8 mouse cellular contexts compared by ENCODE assay signal in the genomic region with DNA sequence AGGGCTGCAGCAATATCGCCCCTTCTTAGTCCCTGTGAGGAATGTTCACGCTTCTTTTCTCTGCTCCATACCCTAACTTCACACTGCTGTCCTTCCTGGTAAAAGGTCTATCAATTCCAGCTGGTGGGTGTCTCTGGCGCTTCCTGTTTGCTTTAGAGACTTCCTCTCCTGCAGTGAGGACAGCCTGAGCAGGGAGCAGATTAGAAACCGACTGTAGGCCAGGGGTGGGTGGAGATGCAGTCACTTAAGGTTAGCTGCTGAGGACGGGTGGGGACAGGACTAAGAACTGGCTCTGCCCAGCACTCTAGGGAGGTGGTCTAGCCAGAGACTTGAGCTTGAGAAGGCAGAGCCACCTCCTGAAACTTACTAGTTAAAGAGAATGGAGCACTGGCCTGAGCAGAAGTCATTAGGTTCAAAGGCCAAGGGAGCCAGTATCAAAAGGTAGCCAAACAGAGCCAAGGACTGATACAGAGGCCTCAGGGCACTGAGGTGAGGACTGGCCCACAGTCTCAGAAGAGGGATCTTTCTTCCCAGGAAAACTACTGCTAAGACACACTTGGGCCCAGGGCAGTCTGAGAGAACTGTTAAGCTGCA. TPM values are rescaled to one million over a fixed set of nuclear protein-coding genes. Genes with fewer than 3 reads are reported as not detected.
DNase-seq lines count a peak whose midpoint lies in the region; ATAC-seq lines count a peak whose summit lies in the region.
"Had no signal": no experiment of that assay in that cellular context is flagged by ENCODE, and none has a peak within 500 bp of the region (broad histone marks: within the 10 kb centered on the region; RNA-seq: fewer than 3 reads in every experiment).

No protein-coding gene starts in this region.

- DNase-seq in A20 (ENCODE audit: low read depth, low spot score) (peak; percentile 24), MEL-GATA-1-ER (ENCODE audit: extremely low read depth, low read depth) (peak; percentile 69)
- DNase-seq in lung, adult 18-20 months = peak; percentile 52 to 78
- no peak for DNase-seq in cerebellum, postnatal 10 days
- no peak for DNase-seq in right cerebral cortex, postnatal 25 days
- no peak for DNase-seq in c-Kit-positive CD71-positive TER-119-positive erythroid progenitor cells, embryonic 14.5 days (ENCODE audit: low spot score)

- ATAC-seq in heart, embryonic 16.5 days (replicated peaks; ENCODE audit: extremely low read depth, insufficient read depth, low FRiP score) = peak; percentile 43; the same call in 1 of the 2 replicates

- peak overlapping the region; percentile 67 for H3K27ac ChIP-seq in heart, embryonic 16.5 days (ENCODE audit: low read length)

- no peak overlapping the region for H3K4me2 ChIP-seq in heart, embryonic 16.5 days (ENCODE audit: low read depth, low read length)

- H3K9me3 ChIP-seq in heart, embryonic 16.5 days (replicated peaks; ENCODE audit: control insufficient read depth, low read length) = no peaks in the 10 kb centered on the region

- H3K4me3 ChIP-seq in heart, embryonic 16.5 days (ENCODE audit: low read length) = no peak overlapping the region

- no peaks in the 10 kb centered on the region for H3K27me3 ChIP-seq in heart, embryonic 16.5 days (ENCODE audit: control insufficient read depth, insufficient read depth, low read length)

- H3K4me1 ChIP-seq in heart, embryonic 16.5 days (ENCODE audit: control insufficient read depth, insufficient read depth, low read length) = peaks cover 49% of the 10 kb centered on the region

- H3K36me3 ChIP-seq in heart, embryonic 16.5 days (ENCODE audit: control insufficient read depth, insufficient read depth) = no peaks in the 10 kb centered on the region

- WGBS in heart, embryonic 16.5 days = 32% methylated on average over 5 of the region's 5 CpGs

- H3K9ac ChIP-seq in heart, embryonic 16.5 days (ENCODE audit: low read length) = no peak overlapping the region

RNA-seq across cellular contexts. Expression of gene Hspb9, which starts 11.4 kb away (rescaled TPM):
- polyA plus RNA-seq in heart, embryonic 16.5 days (2015; fragmentation: Nextera tagmentation; extraction: Ambion mirVana) = 0.24 TPM in 1 of 2 replicates, not detected in the other
- polyA plus RNA-seq: neural tube, embryonic 14.5 days had no signal

RNA-seq across cellular contexts. Expression of gene Kat2a, which starts 12.8 kb away (rescaled TPM):
- polyA plus RNA-seq in heart, embryonic 16.5 days (2015; fragmentation: Nextera tagmentation; extraction: Ambion mirVana) = 30.5 and 31.7 TPM in 2 replicates

RNA-seq across cellular contexts. Expression of gene Rab5c, which starts 13.0 kb away (rescaled TPM):
- 17.9 and 19.9 TPM in 2 replicates for polyA plus RNA-seq in heart, embryonic 16.5 days (2015; fragmentation: Nextera tagmentation; extraction: Ambion mirVana)

RNA-seq across cellular contexts. Expression of gene Dhx58, which starts 20.9 kb away (rescaled TPM):
- 1.5 and 2.6 TPM in 2 replicates for polyA plus RNA-seq in heart, embryonic 16.5 days (2015; fragmentation: Nextera tagmentation; extraction: Ambion mirVana)

RNA-seq across cellular contexts. Expression of gene Zfp385c, which starts 32.8 kb away (rescaled TPM):
- 0.26 and 0.60 TPM in 2 replicates for polyA plus RNA-seq in heart, embryonic 16.5 days (2015; fragmentation: Nextera tagmentation; extraction: Ambion mirVana)

Comparison
In these comparisons a context has a peak if more than half of its experiments do, and no peak if none do; other contexts are left out.
1. DNase-seq: peak in A20 (single experiment), MEL-GATA-1-ER (single experiment) and lung, adult 18-20 months (2 of 2); none in cerebellum, postnatal 10 days (0 of 2), right cerebral cortex, postnatal 25 days (single experiment) and c-Kit-positive CD71-positive TER-119-positive erythroid progenitor cells, embryonic 14.5 days (single experiment).